Comparison of ENCODE assay signal across 5 mouse cellular contexts in genomic region chr4:25009328-25009727, GRCm38 (mm10). TPM values are rescaled to one million over a fixed set of nuclear protein-coding genes. Genes with fewer than 3 reads are reported as not detected.
ATAC-seq lines count a peak whose summit lies in the region.
"Had no signal": no experiment of that assay in that cellular context is flagged by ENCODE, and none has a peak within 500 bp of the region (broad histone marks: within the 10 kb centered on the region; RNA-seq: fewer than 3 reads in every experiment).

No protein-coding gene starts in this region.

- peak; percentile 58 for ATAC-seq in granulocyte monocyte progenitor cell, adult 5-6 weeks (replicated peaks; ENCODE audit: poor library complexity, severe bottlenecking)
- 0 out of 2 replicates have a peak, but pooled peaks have one; percentile 31 for ATAC-seq in megakaryocyte progenitor cell, adult 5-6 weeks (replicated peaks; ENCODE audit: poor library complexity)
- ATAC-seq in monocyte, adult 5-6 weeks (replicated peaks; ENCODE audit: insufficient number of reproducible peaks, low FRiP score, low TSS enrichment, poor library complexity, severe bottlenecking) = peak; percentile 59; the same call in 1 of the 2 replicates

RNA-seq across cellular contexts. Expression of gene Gpr63, which starts 43.1 kb away (rescaled TPM):
- total RNA-seq in granulocyte monocyte progenitor cell, adult 5-6 weeks (2014; fragmentation: Nextera tagmentation) = not detected in 2 replicates
- not detected in 2 replicates for total RNA-seq in granulocyte monocyte progenitor cell, adult 5-6 weeks (2017)
- total RNA-seq in megakaryocyte progenitor cell, adult 5-6 weeks (2015) = not detected in 2 replicates
- not detected in 2 replicates for total RNA-seq in megakaryocyte progenitor cell, adult 5-6 weeks (2017)
- 0.29 TPM in 1 of 3 replicates, not detected in the others for total RNA-seq in monocyte, adult 5-6 weeks (2017)
- total RNA-seq: CH12.LX, MEL had no signal
